Mouse (Mus musculus) bone marrow macrophage, adult 2 months (primary cell): Measurements from ENCODE around the gene Esrrg.

Source experiments
- CTCF ChIP-seq: IDR thresholded peaks from 2 replicates; pipeline ENCODE4 v1.5.1; 2012; ENCODE audit warnings: low read depth, mild to moderate bottlenecking, low read length, moderate library complexity
- POLR2A ChIP-seq: IDR thresholded peaks from 2 replicates; pipeline ENCODE4 v1.6.1; 2012; ENCODE audit warnings: mild to moderate bottlenecking, low read depth, low read length, borderline replicate concordance

GRCm38 (mm10) chr1:188147381-188148156 lies 539.0 kb downstream of the Esrrg start:
- TF ChIP-seq CTCF (no peak), POLR2A (no peak)
